Mouse (Mus musculus): ENCODE data around the gene Sys1. TPM values are rescaled to one million over a fixed set of nuclear protein-coding genes. Genes with fewer than 3 reads are reported as not detected.

Sys1 gene
- polyA plus RNA-seq, 2 experiments = 48.4 to 73.1 TPM

GRCm38 (mm10) chr2:164510621-164511190 is 53.9 kb downstream of the Sys1 start:
- H3K9me3 ChIP-seq (ENCODE audit: control insufficient read depth, low read length) = no peaks in the 10 kb centered on the region
- ATAC-seq (ENCODE audit: low FRiP score, low read depth) (no peak), DNase-seq (ENCODE audit: low spot score) (no peak)
- TF ChIP-seq POLR2A (IDR thresholded peaks at IDR 0.05; ENCODE audit: borderline replicate concordance, extremely low read depth, insufficient read depth, insufficient read length) = no peak
- no peaks in the 10 kb centered on the region for H3K27me3 ChIP-seq (ENCODE audit: control insufficient read depth, insufficient read depth, low read length)
- H3K9ac ChIP-seq (ENCODE audit: low read depth, low read length, severe bottlenecking) = no peak overlapping the region
- H3K4me1 ChIP-seq (ENCODE audit: control insufficient read depth, insufficient read depth, low read length) = no peaks in the 10 kb centered on the region
- no peak overlapping the region for H3K27ac ChIP-seq (replicated peaks; ENCODE audit: low read depth, low read length)
- no peak overlapping the region for H3K4me2 ChIP-seq (replicated peaks; ENCODE audit: low read depth, low read length, severe bottlenecking)
- WGBS = 31% methylated on average over 4 of the region's 5 CpGs
- H3K36me3 ChIP-seq (ENCODE audit: control insufficient read depth, insufficient read depth, low read length) = peaks cover 20% of the 10 kb centered on the region; the same call in 1 of the 2 replicates
- H3K4me3 ChIP-seq (replicated peaks; ENCODE audit: low read length) = no peak overlapping the region

GRCm38 (mm10) chr2:164512121-164512909 is 55.6 kb downstream of the Sys1 start:
- no peak overlapping the region for H3K27ac ChIP-seq (replicated peaks; ENCODE audit: low read depth, low read length)
- no peaks in the 10 kb centered on the region for H3K4me1 ChIP-seq (ENCODE audit: control insufficient read depth, insufficient read depth, low read length)
- H3K4me2 ChIP-seq (replicated peaks; ENCODE audit: low read depth, low read length, severe bottlenecking) = no peak overlapping the region
- H3K4me3 ChIP-seq (replicated peaks; ENCODE audit: low read length) = no peak overlapping the region
- no peaks in the 10 kb centered on the region for H3K9me3 ChIP-seq (ENCODE audit: control insufficient read depth, low read length)
- WGBS = 64% methylated on average over 11 of the region's 14 CpGs
- ATAC-seq (ENCODE audit: low FRiP score, low read depth) = peak; percentile 25; the same call in 1 of the 2 replicates
- H3K36me3 ChIP-seq (ENCODE audit: control insufficient read depth, insufficient read depth, low read length) = peaks cover 4% of the 10 kb centered on the region; the same call in 1 of the 2 replicates
- TF ChIP-seq POLR2A (IDR thresholded peaks at IDR 0.05; ENCODE audit: borderline replicate concordance, extremely low read depth, insufficient read depth, insufficient read length) = no peak
- no peak for DNase-seq (ENCODE audit: low spot score)
- no peaks in the 10 kb centered on the region for H3K27me3 ChIP-seq (ENCODE audit: control insufficient read depth, insufficient read depth, low read length)
- no peak overlapping the region for H3K9ac ChIP-seq (ENCODE audit: low read depth, low read length, severe bottlenecking)

- Histone ChIP-seq H3K4me2 (replicated peaks; ENCODE audit: low read depth, low read length, severe bottlenecking) (no peak overlapping the region), H3K27ac (replicated peaks; ENCODE audit: low read depth, low read length) (no peak overlapping the region), H3K36me3 (ENCODE audit: control insufficient read depth, insufficient read depth, low read length) (no peaks in the 10 kb centered on the region; the same call in 1 of the 2 replicates), H3K9ac (ENCODE audit: low read depth, low read length, severe bottlenecking) (no peak overlapping the region), H3K9me3 (ENCODE audit: control insufficient read depth, low read length) (no peaks in the 10 kb centered on the region), H3K4me1 (ENCODE audit: control insufficient read depth, insufficient read depth, low read length) (peaks cover under 1% of the 10 kb centered on the region; the same call in 1 of the 2 replicates), H3K27me3 (ENCODE audit: control insufficient read depth, insufficient read depth, low read length) (no peaks in the 10 kb centered on the region), H3K4me3 (replicated peaks; ENCODE audit: low read length) (no peak overlapping the region)
- ATAC-seq (ENCODE audit: low FRiP score, low read depth) (no peak), DNase-seq (ENCODE audit: low spot score) (no peak)
- no peak for TF ChIP-seq POLR2A (IDR thresholded peaks at IDR 0.05; ENCODE audit: borderline replicate concordance, extremely low read depth, insufficient read depth, insufficient read length)
- WGBS = 71% methylated on average over 8 of the region's 8 CpGs
Observed at GRCm38 (mm10) chr2:164513389-164513788, 56.6 kb downstream of the Sys1 start.

- Histone ChIP-seq H3K4me3 (replicated peaks; ENCODE audit: low read length) (no peak overlapping the region), H3K4me1 (ENCODE audit: control insufficient read depth, insufficient read depth, low read length) (peaks cover 6% of the 10 kb centered on the region; the same call in 1 of the 2 replicates), H3K27me3 (ENCODE audit: control insufficient read depth, insufficient read depth, low read length) (no peaks in the 10 kb centered on the region), H3K36me3 (ENCODE audit: control insufficient read depth, insufficient read depth, low read length) (no peaks in the 10 kb centered on the region), H3K4me2 (replicated peaks; ENCODE audit: low read depth, low read length, severe bottlenecking) (no peak overlapping the region), H3K9me3 (ENCODE audit: control insufficient read depth, low read length) (no peaks in the 10 kb centered on the region), H3K9ac (ENCODE audit: low read depth, low read length, severe bottlenecking) (no peak overlapping the region), H3K27ac (replicated peaks; ENCODE audit: low read depth, low read length) (no peak overlapping the region)
- no peak for DNase-seq (ENCODE audit: low spot score)
- WGBS = 85% methylated on average over 3 of the region's 3 CpGs
- TF ChIP-seq POLR2A (IDR thresholded peaks at IDR 0.05; ENCODE audit: borderline replicate concordance, extremely low read depth, insufficient read depth, insufficient read length) = no peak
- no peak for ATAC-seq (ENCODE audit: low FRiP score, low read depth)
Observed at GRCm38 (mm10) chr2:164514916-164515315, 58.2 kb downstream of the Sys1 start.

- ATAC-seq (ENCODE audit: low FRiP score, low read depth) (no peak), DNase-seq (ENCODE audit: low spot score) (no peak)
- 76% methylated on average over 9 of the region's 9 CpGs for WGBS
- no peaks in the 10 kb centered on the region for H3K9me3 ChIP-seq (ENCODE audit: control insufficient read depth, low read length)
- no peak for TF ChIP-seq POLR2A (IDR thresholded peaks at IDR 0.05; ENCODE audit: borderline replicate concordance, extremely low read depth, insufficient read depth, insufficient read length)
- no peak overlapping the region for H3K9ac ChIP-seq (ENCODE audit: low read depth, low read length, severe bottlenecking)
- H3K4me3 ChIP-seq (replicated peaks; ENCODE audit: low read length) = no peak overlapping the region
- no peak overlapping the region for H3K4me2 ChIP-seq (replicated peaks; ENCODE audit: low read depth, low read length, severe bottlenecking)
- no peak overlapping the region for H3K27ac ChIP-seq (replicated peaks; ENCODE audit: low read depth, low read length)
- H3K36me3 ChIP-seq (ENCODE audit: control insufficient read depth, insufficient read depth, low read length) = no peaks in the 10 kb centered on the region
- peaks cover 11% of the 10 kb centered on the region for H3K4me1 ChIP-seq (ENCODE audit: control insufficient read depth, insufficient read depth, low read length)
- H3K27me3 ChIP-seq (ENCODE audit: control insufficient read depth, insufficient read depth, low read length) = no peaks in the 10 kb centered on the region
Observed at GRCm38 (mm10) chr2:164515897-164516296, 59.1 kb downstream of the Sys1 start.

Measured in limb, embryonic 14.5 days (tissue).